Mouse (Mus musculus): ENCODE data around the gene Mrpl2.
A peak's percentile ranks its signal among the peaks of the same experiment; 100 is the strongest.

Mrpl2 gene

DNA sequence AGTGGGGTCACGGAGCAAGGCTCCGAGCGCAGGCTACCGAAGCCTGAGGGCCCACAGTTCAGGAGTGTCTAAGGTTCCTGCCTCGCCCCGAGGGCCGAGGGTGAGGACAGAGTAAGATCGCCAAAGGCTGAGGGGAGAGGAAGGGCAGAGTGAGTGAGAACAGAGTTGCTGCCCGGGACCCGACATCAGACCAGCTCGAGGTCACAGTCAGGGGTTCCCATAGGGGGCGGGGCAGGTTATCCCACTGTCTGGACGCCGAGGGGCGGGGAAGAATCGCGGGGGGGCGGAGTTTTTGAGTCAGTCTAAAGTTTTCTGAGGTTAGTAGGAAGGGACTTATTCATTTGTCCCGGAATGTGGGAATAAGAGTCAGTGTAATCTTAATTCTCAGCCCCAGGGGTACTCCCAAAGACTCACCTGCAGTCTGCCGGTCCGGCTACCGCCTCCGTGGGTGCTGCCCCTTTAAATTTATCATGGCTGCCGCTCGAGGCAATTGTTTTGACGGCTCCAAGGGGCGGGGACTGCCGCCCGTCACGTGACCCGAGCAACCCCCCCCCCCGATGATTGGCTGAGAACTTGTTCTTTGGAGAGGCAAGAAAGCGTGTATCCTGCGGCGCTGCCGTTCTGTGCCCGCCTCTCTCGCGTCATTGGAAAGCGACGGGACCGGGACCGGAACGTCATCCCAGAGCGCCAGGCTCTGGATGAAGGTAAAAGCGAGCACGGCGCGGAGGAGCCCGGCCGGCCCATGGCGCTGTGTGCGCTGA is at the start of gene Mrpl2, which contains the start of gene Klc4:
Mrpl2 (plus strand) TSS at position 669 of the 761 bp plus-strand sequence.
Klc4 (minus strand) TSS at position 462 of the 761 bp plus-strand sequence.
- peak; percentile 97 to 99 for DNase-seq (ENCODE audit: low spot score in 2 of 2)

DNA sequence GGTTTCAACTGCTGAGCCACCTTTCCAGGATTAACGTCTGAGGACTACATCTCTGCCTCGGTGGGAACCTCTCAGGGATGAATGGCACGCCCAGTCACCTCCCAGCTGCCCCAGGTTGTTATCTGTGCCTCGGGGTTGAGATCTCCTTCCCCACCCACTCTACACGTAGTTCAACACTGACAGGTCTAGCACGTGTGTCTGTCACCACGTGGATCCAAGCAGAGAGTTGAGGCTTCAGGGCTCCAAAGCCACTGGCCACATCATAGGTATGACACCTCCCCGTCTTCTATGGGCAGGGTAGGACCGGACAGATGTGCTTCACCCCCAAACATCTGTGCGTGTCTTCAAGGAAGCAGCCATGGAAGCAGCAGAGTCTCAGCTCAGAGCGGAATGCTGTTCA is 48.1 kb upstream of the Mrpl2 start:
- DNase-seq (ENCODE audit: low spot score in 2 of 2), result no peak

DNA sequence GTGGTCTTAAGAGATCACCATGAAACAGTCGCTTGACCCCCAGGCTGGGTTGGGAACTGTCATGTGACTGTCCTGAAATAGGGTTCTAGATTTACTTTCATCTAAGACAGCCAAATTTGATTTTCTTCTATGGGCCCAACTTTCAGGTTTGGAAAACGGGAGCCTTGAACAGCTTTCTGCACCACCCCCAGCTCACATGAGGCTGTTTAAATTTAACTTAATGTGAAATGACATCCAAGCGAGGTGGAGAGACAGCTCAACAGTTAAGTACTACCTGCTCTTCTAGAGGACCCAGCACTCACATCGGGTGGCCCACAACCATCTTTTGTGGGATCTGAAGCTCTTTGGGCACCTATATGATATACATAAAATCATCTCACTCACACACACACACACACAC is 47.1 kb upstream of the Mrpl2 start:
- no peak for DNase-seq (ENCODE audit: low spot score in 2 of 2)

DNA sequence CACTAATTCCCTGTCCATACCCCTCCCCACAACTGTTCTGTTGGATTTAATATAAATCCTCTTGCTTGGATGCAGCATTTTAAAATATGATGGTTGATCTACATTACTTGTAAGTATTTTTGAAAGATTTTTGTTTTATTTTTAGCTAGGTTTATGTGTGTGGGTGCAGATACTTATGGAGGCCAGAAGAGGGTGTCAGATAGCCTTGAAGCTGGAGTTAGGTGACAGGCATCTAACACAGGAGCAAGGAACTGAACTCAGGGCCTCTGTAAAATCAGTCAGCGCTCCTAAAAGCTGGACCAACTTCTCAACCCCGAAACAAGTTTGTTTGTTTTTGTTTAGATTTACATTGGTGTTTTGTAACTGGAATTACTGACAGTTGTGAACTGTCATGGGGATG is 45.5 kb upstream of the Mrpl2 start:
- DNase-seq (ENCODE audit: low spot score in 2 of 2), result no peak

DNA sequence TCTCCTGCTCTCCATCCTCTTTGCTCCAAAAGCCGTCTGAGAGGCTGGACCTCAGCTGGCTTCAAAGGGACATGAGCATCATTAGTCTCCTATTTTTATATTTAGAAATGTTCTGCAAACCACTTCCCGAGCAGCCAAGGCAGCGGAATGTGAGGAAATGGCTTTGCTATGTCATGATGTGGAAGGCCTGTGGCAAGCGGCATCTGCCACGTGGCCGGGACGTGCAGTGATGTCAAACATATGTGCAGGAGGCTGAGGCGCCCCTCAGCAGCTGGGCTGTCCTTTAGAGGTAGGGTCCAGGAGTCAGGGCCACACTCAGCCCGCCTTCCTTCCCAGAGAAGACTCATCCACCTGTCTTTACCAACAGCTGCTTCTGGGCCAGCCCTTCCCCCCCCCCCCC is 43.8 kb upstream of the Mrpl2 start:
- DNase-seq (ENCODE audit: low spot score in 2 of 2), result no peak

DNA sequence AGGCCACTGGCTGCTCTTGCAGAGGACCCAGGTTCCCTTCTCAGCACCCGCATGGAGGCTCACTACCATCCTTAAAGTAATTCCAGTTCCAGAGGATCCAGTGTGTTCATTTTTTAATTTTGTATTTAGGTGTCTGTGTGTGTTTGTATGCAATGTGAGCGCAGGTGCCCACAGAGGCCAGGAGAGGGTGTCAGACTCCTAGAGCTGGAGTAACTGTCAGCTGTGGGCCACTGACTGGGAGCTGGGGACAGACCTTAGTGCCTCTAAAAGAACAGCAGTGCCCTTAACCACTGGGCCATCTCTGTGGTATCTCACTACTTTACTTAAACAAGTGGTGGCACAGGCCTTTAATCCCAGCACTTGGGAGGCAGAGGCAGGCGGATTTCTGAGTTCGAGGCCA is 42.8 kb upstream of the Mrpl2 start:
- DNase-seq (ENCODE audit: low spot score in 2 of 2), result no peak

DNA sequence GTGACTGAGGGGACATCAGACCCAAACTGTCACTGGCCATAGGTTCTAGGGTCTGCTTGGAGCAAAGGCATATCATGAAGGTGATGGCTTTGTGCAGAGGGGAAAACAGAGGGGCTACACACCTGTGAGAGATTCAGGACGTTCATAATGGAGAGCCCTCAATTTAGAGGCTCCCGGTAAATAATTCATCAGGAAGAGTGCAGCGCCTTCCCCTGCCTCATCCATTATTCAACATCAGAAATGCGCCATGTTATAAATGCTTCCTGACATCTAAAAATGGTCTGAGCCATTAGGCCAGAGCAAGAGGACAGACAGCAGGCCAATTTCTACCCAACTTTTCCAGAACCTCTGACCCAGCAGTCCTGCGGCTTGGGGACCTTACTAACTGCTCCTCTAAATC is 40.9 kb upstream of the Mrpl2 start:
- no peak for DNase-seq (ENCODE audit: low spot score in 2 of 2)

DNA sequence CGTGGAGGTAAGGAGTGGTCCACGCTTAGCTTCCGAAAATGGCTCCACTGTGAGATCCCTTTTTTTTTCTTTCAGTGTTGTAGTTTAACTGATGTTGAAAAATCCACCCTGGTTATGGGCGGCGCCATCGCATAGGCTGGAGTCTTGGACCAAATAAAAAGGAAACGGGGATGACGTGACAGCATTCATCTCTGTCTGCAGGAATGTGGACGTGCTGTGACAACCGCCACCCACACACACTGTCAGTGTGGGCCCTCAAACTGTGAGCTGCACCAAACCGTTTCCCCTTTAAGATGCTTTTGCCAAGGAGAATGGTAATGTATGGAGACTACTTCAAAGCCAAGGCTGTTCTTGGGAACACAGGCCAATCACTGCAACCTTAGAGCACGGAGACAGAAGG is 40.0 kb upstream of the Mrpl2 start:
- no peak for DNase-seq (ENCODE audit: low spot score in 2 of 2)

DNA sequence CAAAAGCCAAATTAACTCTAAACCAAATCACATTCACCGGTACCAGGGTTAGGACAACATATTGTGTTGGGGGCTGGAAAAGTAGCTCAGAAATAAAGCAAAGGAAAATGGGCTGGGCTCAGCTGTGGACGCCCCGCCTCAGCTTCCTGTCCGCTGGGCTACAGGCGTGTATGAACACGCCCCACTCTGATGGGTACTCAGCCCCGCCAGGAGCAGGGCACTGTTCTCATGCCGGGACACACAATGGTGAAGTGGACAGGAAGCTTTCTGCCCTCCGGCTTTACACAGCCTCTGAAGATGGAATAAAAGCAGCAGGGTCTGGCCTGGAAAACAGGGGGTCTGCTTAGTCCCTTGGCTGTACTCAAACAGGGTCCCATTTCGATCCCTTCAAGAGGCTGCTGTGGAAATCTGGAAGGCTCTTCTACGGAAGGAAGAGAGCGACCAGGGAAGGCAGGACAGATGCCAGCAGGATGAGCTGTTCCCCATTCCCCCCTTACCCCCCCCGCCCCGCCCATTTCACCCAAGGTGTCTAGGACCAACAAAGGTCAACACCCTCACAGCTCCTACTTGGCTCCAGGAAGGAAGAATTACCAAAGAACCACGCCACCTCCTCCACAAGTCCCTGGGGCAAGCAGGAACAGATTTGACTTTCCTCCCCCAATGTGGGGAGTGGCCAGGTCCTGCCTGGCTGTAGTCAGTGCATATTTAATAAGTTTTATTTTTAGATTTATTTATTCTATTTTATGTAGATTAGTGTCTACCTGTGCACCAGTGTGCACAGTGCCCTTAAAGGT is 36.1 kb upstream of the Mrpl2 start:
- no peak for DNase-seq (ENCODE audit: low spot score in 2 of 2)

DNA sequence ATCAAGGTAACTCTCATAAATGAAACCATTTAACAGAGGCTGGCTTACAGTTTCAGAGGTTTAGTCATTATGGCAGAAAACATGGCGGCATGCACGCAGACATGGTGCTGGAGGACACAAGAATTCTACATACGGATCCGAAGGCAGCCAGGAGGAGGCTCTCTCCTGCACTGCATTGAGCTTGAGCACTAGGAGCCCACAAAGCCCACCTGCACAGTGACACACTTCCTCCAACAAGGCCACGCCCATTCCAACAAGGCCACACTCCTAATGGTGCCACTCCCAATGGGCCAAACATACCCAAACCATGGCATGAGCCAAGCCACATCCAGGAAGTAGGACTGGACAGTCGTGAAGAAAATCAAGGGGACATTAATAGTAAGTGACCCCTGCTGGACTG is 34.7 kb upstream of the Mrpl2 start:
- no peak for DNase-seq (ENCODE audit: low spot score in 2 of 2)

DNA sequence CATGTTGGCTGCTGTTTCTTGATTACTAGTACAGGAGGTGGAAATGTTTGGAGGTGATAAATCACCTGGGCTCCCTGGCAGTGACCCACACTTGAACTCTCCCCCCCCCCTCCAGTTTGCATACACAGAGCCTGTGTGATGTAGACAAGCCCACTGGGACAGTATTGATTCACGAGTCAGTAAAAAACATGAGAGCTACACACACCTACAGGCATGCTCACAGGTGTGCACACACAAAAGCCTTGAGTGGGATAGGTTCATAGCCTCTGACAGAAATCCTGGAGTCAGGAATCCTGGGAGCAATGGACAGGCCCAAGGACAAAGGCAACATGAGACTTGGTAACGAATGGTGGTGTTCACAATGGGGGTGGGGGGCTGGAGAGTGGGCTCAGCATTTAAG is 33.8 kb upstream of the Mrpl2 start:
- no peak for DNase-seq (ENCODE audit: low spot score in 2 of 2)

DNA sequence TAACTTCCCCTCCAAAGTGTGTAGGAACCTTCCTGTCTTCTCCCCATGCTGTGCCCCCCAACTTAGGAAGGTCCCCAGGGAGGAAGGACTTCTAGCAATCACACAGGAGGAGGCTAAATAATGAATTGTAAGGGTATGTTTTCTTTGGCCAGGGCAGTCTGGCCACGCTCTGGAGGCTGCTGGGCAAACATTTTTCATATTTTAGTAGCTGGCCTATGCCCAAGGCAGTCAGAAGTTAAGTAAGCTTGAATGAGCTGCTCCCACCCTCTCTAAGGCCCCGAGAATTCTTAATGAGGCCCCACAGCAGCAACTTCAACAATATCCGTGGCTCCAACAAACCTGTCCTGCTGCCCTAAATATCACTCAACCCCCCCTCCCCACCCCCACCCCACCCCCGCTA is 33.2 kb upstream of the Mrpl2 start:
- DNase-seq (ENCODE audit: low spot score in 2 of 2), result no peak

DNA sequence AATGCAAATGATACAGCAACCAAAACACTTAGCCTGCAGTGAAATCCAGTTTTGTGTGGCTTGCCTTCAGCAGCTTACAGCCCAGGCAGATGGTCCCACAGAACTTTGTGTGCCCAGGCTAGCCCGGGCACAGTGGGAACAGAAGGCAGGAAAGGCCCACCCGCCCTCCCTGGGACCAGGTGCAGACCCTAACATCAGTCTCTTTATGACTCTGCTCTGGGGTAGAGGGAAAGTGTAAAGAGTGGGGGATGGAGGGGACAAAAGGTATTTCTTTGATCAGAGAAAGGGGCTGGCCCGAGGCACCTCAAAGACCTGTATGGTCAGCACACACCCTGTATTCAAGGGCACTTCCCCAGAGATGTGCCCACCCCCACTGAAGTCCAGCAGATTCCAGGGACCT is 32.8 kb upstream of the Mrpl2 start:
- DNase-seq (ENCODE audit: low spot score in 2 of 2), result no peak

DNA sequence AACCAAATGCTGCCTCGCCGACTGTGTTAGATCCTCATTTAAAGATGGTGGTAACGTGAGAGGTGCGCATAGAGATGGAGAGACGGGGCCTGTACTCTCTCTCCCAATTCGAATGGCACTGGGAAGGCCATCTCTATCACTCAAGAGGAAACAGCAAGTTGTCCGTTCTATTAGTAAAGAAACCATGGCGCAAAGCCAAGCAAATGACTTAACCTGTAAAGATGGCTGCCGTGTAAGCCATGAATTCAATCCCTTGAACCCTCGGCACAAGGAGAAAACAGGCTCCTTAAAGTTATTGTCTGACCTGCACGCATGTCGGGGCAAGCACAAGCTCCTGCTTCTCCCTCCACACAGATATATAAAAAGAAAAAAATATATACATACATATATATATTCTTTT is 28.2 kb upstream of the Mrpl2 start:
- no peak for DNase-seq (ENCODE audit: low spot score in 2 of 2)

DNA sequence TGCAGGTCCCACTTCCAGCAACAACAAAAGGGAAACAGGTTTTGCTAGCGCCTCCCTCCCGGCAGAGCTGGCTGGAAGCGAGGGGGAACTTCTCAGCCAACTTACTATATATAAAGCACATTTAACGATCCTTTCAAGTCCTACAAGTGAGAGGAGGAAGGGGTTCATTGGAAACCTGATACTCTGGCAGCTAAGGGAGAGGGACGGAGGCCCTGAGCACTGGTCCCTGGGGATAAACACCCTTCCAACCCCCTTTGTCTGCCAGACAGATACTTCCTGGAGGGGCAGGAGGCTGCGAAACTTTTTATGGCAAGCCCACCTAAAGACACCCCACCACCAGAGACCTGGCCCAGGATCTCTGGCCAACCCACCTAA is 27.6 kb upstream of the Mrpl2 start:
- no peak for DNase-seq (ENCODE audit: low spot score in 2 of 2)

DNA sequence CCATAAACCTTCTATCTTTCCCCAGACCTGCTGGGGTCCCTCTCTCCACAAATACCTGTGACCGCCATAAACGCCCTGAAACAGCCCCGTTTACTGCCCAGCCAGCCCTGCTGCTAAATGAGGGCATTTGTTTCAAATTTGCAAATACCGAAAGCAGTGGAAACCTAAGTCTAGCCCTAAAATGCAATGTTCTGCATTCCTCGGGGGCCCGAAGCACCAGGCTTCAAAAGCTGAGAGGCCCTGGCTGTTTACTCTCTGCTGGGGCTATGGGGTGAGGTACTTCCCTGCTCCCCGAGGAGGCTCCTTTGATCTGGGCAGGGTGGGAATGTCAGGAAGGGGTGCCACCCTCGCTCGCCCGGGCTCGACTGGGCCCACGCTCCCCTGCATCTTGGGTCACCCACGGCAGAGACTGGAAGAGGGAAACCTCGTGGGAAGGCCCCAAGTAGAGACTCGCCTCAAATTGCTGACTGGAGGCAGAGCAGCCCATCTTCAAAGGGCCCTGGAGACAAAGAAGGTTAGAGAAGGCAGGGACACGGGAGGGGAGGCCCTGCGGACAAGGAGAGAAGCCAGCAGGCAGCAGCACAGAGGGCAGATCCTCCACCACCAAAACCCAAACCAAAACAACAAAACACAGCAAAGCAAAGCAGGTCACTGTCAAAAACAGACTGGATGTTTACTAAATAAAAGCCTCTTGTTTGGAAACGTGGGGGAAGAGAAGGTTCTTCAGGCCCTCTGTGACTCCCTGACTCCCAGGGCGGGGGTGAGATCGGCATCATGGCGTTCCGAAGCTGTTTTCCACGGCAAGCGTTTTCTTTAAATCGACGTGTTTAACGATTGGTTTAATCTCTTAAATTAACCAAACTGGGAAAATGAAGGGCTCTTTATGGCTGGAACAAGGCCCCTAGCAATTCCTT is 27.0 kb upstream of the Mrpl2 start:
- DNase-seq (ENCODE audit: low spot score in 2 of 2), result no peak

DNA sequence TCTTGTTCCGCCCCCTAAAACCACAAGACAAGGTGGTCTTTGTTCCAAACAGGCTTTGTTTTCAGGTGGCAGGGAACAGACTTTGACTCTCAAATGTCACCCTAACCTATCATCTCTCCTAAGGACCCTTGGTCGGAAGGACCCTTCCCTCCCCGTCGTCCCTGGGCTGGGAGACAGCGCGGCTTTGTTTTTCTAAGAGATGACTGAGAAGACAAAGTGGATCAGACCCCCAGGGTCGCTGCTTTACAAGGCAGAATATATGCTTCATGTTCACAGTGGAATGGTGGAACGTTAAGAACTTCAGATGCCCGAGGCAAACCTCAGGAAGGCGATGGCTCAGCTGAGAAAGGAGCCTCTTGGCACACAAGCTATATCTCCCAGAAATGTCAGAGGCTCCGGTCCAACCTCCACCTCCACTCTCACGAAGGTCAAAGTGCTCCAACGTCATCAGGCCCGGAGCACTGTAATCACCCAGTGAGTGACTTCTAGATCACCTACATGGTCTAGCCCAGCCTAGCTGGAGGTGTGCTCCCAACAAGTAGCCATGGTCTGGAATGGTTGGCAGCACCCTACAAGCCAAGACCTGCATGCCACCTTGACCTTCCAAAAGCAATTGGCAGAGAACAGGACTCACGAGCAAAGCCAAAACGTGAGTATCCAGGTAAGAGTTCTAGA is 26.2 kb upstream of the Mrpl2 start:
- DNase-seq (ENCODE audit: low spot score in 2 of 2), result no peak

DNA sequence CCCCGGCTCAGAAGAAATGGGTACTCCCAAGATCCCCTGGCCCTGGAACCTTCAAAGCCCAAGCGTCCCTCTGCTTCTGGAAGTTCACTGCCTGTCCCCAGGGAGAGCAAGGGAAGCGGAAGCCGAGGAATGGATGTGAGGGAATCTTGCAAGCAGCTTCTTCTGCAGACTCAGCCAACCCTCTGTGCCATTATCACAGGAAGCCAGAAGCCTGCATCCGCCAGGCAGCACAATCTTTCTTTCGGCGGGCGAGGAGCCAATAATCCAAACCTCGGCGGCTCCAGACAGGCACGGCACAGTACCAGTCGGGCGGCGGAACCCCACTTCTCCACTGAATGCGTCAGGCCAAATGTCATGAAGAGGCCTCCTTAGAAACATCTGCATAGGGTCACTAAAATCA is 24.7 kb upstream of the Mrpl2 start:
- DNase-seq (ENCODE audit: low spot score in 2 of 2), result peak in 1 of 2 experiments; percentile 33

DNA sequence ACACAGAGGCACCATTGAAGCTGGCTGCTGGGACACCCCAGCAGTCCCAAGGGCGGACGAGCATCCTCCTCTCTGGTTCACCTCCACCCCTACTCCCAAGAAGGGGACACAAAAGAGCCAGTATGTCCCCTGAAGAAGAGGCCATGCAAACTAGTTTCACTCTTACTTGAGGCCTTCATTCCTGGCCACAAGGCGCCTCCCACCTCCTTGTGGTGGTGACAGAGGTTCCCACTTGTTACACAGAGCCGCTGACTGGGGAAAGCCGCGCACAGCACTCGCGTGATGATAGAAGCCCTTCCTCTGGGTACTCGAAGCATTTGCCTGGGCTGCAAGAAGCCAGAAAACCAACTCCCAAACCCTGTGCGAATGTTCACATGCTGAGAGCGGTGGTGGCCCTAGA is 23.8 kb upstream of the Mrpl2 start:
- no peak for DNase-seq (ENCODE audit: low spot score in 2 of 2)

DNA sequence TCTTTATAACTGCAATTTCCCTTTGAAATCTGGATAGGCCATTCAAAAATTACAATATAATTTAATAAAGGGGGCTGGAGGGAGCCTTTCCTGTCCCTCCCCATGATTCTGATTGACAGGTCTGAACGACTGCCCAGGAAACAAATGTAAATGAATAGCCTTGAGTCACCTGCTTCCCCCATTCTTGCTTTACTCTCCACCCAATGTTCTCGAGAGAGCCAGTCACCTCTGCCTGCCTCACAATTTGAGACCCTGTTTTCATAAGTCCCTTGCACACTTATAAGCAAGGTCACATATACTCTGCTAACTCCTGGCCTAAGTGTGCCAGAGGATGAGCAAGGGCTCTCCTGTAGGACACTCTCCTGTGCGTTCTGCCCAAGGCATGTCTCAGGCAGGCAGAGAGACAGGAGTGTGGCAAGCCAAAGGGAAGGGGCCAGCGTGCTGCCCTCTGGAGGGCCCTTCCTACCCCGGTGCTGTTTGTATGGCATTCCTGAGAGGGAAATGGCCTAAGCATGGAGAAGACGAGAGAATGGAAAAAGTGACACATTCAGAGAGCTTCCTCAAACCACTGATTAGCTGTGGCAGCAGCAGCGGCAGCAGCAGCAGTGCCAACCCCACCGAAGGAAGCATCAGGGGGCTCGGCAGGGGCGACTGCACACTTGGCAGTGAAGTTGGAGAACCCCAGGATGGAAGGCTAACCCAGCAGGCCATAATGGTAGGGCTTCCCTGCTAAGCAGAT is 22.0 kb upstream of the Mrpl2 start:
- DNase-seq (ENCODE audit: low spot score in 2 of 2), result no peak

DNA sequence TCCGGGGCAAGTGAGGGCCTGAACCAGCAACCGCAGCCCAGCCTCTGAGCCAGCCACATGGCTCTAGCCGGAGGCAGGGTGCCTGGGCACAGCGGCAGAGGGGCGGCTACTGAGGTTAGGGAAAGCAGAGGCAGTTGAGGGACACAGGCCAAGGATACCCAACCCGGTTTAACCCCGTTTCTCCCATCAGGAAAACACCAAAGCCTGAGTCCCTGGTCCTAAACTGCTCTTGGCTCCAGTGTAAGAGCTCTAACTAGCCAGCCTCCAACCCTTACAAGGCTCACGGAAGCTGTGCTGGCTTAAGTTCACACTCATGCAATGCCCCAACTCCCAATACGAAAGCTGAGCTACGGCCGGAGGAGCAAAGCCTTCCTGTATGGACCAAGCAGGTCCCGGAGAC is 21.4 kb upstream of the Mrpl2 start:
- no peak for DNase-seq (ENCODE audit: low spot score in 2 of 2)

Measured in frontal cortex, postnatal 10 days (tissue).